Mouse (Mus musculus) frontal cortex, postnatal 25 days (tissue): ENCODE results near the gene Ank.

Experiments
- DNase-seq, 2 experiments: peaks; one replicate each; pipeline ENCODE4 v3.0.0; 2022; ENCODE audit warnings: low spot score in 2 of 2

The Ank gene

DNA sequence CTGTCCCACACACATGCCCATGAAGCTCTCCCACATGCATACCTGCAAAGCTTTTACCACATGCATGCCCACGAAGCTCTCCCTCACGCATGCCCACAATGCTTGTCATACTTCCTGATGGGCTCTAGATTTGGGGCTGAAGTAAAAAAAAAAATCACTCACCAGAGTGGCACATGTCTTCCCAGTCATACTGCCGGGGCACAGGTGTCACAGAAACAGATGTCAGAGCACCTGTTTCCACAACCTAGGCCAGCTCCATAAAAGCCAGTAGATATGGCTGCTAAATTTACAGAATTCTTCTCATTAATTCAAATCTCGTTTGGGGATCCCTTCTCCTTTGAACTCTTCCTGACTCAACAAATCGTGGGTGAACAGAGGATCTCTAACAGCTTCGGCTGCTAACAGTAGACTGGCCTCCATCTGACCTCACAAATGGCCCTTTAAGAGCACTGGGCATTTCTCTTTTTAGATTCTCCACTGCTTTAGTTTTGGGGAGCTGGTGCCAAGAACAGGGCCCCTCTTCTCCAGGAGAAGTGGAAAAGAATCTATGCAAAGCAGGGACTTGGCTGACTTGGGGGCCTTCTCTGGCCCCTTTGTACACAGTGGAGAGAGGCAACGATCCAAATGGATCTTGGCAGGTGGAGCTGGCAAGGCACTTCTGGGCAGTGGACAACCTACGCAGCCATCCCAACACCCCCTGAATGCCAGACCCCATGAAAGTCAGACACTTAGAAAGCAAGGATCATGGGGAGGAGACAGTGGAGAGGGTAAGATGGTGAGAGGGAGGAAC lies 108.7 kb downstream of the Ank start:
- DNase-seq, result no peak

DNA sequence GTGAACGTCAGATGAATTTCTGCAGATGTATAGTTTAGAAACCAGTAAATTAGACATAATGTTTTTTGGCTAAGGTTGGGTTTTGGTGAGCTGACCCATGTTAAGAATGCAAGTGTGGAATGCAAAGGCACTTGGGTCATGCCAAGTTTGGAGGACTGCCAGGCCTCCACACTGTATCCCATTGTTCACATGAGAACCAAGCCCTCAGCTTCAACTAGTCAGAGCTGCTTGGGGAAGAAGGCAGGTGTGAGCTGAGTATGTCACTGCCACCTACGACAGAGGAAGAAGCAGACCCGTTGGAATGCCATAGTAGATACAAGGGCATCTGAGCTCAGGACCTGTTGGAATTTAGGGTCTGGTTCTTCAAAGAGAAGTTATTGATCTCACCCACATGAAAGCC lies 109.5 kb downstream of the Ank start:
- DNase-seq, result no peak

DNA sequence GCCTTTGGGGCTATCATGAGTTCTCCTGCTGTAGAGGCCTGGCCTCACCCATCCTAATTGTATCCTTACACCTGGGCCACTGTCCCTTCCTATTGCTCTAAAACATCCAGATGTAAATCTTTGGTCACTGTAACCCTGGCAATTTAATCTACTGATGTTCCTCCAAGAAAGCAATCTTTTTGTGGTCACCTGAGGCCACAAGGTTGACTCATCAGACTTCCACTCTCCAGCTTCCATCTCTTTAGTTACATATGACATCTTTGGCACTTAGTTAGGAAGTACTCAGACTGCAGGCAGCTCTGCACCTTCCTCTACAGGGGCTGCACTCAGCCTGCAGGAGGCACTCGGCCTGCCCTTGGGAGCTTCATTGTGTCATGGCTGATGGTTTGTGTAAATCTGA lies 110.4 kb downstream of the Ank start:
- DNase-seq, result no peak

DNA sequence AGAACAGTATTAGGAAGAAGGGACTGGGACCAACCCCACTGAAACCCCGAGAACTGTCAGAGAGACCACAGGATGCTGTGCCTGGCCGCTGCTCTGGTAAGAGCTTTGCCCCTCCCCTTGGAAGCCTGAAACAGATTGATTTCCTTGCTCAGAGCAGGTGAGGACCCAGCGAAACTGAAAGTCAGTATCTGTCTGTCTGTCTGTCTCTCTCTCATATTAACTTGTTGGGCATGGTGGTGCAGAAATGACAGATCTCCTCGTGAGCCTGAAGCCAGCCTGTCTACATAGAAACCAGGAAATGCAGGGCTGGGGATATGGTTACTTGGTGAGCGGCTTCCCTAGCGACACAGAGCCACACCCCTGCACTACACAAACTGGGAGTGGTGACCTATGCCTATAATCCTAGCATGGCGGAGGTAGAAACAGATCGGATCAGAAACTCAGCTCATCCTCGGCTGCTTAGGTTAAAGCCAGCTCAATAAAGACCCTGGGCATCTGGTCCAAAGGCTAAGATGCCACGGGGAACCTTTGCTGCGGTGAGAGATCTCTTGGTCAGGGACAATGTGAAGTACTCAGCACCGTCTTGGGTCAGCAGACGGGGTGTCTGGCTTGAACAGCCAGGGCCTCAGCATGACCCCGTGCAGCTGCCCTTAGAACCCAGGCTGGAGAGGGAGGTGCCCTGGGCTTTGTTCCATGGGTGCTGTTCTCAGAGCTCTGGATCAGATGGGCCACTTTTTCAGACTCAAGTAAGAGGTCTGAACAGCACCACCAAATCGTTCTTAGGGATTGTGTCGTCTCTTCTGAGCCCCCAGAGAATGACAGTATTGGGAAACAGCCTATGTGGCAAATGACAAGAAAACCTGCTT lies 111.7 kb downstream of the Ank start:
- no peak for DNase-seq

DNA sequence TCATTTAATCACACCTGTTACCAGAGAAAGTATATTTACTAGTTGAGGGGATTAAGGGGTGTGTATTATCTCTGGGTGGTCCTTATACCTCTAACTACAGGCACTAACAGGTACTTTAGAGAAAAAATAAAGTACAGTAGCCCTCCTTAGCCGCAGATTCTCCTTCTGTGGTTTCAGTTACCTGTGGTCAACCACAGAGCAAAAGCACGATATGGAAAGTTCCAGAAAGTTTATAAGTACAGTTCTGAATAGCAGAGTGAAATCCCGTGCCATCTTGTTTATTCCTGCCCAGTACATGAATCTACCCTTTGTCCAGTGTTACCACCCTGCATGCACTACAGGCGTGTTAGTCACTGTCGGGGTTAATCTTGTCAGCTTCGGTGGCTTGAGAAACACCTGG lies 112.4 kb downstream of the Ank start:
- no peak for DNase-seq

DNA sequence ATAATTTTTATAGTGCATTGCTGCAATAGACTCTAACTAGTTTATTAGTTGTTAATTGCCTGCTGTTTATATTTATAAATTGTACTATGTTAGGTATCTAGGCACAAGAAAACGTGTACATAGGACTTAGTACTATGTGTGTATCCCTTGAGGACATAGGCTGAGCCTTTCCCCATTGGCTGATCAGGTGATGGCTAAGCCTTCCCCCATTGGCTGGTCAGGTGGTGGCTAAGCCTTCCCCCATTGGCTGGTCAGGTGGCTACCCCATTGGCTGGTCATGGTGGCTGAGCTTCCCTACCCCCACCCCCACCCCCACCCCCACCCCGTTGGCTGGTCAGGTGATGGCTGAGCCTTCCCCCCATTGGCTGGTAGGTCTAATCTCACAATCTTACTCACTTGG lies 113.4 kb downstream of the Ank start:
- DNase-seq, result no peak

DNA sequence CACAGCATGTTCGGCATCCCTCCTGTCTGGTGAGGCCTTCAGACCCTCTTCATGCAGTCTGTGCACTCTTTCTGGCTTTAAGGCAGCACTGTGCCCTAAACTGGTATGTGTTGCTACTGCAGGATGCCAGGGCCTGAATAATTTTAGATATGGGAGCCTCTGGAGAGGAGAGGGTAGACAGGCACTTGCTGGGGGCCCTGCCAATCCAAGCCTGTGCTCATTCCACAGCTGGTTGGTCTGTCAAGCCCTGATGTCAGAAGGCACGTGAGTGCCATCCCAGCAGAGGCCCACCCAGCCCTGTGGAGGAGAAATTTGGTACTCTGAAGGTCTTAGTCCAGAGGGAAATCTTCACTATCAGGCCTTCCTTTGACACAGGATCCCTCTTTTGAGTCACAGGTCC lies 114.3 kb downstream of the Ank start:
- DNase-seq, result no peak

DNA sequence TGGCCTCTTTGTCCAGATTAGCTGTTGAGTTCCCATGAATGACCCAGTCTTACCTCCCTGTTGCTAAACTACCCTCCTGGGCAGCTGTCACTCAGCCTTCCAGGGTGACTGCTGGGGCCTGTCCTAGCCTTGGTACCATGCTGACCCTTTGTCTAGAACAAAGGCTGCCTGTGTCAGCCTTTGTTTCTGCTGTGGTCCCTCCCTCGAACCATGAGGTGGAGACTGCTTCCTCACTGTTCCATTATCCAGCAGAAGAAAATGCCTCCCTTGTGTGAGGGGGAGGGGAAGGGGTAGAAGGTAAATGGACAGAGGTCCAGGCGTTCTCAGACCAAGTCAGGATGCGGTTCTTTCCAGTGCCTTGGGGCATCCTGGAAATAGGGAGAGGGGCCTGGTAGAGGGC lies 115.2 kb downstream of the Ank start:
- no peak for DNase-seq

DNA sequence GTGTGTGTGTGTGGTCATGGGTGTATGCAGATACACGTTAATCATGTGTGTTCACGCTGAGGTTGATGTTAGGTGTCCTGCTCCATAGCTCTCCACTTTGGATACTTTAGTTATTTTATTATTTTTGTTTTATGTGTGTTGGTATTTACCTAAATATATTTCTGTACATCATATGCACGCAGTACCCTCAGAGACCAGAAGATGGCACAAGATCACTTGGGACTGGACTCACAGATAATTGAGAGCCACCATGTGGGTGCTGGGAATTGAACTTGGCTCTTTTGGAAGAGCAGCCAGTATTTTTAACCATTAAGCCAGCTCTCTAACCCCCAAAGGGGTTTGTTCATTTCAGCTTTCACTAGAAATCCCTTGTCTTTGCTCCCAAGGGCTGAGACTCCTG lies 116.0 kb downstream of the Ank start:
- DNase-seq, result no peak

DNA sequence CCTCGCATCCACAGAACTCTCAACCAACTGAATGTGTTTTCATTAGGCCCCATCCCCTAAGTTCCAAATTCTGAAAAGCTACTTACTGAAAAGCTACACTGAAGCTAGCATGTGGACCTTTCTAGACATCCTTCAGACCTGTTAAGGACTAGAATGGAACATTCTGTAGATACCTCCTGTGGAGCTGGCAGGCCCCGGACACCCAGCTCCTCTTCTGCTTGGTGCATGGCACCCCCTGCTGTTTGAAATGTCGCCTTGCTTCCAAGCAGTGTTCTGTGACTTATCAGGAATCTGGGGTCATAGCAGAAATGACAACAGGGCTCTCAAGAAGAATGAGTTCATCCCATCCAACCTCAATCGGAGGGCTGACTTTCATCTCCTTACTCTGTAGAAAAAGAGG lies 116.6 kb downstream of the Ank start:
- DNase-seq, result no peak

DNA sequence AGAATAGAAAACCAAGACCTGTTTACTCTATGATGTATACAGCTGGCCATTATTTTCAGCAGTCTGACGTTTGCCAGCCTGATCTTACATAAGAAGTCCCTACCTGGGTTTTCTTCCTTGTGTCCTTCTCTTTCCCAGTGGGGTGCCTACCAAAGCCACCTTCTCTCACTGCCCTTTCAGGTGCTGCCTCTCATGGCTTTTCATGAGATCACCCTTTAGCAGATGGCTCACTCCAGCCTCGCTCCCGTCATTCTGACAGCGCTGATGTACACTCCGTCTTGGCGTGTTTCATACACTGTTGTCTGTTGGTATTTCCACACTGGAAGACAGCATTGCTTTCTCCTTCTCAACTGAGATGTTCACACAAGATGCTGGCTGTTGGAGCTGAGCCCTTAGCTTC lies 117.1 kb downstream of the Ank start:
- no peak for DNase-seq

DNA sequence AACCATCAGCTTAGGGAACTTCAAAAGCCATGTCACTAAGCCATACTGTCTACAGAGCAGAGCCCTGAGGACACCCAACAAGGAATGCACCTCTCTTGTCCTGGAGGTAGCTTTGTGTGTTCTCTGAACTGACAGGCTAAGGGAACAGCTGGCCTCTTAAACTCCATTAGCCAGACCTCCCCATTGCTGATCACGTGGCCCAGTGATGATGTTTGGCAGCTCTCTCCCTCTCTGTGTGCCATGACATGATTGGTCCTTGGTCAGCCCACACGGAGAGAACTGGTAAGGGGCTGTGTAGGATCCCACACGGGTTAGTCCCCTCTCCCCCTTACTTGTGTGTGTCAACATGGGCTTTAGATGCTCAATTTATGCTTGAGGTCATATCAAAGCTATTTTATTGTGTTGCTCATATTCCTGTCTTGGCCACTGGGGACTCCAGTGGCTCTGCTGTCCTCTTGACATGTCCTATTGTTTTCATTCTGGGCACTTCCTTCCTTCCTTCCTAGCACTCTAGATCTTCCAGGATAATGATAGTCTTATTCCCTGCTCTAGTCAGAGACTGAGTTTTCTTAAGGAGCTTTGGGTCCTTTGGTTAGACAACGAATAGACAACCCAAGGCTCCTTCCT lies 119.1 kb downstream of the Ank start:
- no peak for DNase-seq

DNA sequence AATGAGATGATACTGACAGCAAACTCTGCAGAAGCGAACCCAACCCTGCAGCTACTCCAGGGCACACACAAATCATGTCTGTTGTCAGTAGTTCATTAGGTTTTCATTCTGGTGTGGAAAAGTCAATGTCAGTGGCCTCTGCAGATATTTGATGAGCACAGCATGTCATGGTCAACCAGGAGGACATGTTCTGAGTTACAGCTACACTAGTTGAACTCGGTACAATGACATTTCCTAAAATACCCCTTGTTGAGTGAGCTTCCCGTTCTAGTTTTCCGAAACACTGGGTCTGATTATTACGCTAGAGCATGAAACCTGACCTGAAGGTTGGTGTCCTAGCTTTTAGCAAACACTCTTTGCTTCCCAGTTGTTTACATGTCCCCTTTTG lies 119.6 kb downstream of the Ank start:
- DNase-seq, result no peak

DNA sequence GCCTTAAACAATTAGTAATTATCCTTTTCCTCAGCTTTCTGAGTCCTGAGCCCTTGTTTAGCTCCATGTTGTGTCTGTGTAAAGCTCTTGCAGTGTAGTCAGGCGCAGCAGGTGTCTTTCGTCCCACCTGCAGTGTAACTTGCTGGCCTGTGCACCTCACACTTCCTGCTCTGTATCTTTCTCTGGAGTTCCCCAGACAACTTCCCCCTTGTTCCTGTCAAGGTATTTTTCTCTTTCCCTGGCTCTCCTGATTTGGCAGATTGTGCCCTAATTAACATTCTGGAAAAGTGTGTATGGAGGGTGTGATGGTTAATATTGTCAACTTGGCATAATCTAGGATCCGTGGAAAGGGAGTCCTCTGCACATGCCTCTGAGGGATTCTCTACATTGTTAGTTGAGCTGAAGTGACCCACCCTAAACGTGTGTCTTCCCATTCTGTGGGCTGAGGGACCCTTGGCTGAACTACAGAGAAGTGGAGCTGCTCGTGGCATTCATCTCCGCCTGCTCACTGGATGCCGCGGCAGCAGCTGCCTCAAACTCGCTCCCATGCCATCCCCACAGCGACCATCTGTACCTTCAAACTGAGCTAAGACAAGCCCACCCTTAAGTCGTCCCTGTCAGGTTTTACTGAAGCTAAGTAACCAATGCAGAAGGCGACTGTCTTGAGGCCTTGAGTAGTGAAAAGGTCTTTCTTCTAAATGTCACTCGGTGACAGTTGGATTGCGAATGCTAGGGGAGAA lies 121.8 kb downstream of the Ank start:
- no peak for DNase-seq

DNA sequence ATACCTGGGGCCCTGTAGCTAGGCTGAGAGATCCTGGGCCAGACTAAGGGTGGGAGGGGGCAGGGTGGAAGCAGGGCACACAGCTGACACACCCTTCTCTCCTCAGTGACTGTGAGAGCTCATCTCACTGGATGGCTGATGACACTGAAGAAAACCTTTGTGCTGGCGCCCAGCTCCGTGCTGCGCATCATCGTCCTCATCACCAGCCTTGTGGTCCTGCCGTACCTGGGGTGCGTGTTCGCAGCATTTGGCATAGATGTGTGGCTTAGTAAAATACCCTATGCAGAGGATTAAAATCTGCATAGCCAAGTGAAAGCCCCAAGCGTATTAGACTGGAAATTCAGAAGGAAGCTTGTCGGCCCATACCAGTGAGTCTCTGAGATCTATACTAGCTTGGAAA lies 124.3 kb downstream of the Ank start:
- DNase-seq, result no peak

DNA sequence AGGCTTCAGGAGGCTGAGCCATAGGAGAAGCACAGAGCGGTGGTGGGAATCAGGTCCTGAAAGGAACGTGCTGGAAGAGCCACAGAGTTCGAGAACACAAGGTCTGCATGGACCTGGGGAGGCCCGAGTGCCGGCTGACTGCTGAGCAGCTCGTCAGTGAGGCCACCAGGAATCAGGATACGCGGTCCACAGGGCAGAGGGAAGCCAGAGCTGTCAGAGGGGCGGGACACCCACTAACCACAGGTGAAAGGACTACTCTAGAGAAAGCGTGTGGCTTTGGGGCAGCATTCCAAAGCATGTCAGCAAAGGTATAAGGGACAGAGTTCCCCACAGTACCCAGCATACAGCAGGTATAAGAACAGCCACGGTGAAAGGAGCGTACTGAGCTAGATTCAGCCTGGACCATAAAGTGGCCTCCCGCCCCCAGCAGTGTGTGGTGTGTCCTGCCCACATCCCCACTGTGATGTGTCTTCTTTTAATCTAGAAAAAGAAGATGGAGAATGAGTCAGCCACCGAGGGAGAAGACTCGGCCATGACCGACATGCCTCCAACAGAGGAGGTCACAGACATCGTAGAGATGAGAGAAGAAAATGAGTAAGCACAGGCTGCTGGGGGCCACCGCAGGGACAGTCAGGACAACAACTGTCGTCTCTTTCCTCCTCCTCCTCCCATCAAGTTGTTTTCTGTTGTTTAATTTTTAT lies 126.3 kb downstream of the Ank start:
- DNase-seq, result no peak

DNA sequence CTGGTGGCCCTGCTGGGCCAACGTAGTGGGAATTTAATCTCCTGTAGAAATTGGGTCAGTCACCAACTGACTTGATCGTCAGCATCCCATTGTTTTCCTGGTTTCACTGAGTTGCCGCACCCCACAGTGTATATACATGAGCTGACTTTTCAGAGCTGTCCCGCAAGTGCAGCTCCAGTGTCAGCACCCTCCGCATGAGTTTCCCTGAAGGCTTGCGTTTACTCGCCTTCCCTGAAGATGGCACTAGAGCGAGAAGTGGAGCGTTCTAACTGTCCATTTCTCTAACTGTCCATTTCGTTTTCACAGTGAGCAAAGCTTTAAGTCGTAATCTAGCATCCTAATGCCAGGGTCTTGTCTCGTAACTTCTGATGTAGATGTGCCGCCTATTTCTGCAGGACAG lies 127.2 kb downstream of the Ank start:
- DNase-seq, result no peak

DNA sequence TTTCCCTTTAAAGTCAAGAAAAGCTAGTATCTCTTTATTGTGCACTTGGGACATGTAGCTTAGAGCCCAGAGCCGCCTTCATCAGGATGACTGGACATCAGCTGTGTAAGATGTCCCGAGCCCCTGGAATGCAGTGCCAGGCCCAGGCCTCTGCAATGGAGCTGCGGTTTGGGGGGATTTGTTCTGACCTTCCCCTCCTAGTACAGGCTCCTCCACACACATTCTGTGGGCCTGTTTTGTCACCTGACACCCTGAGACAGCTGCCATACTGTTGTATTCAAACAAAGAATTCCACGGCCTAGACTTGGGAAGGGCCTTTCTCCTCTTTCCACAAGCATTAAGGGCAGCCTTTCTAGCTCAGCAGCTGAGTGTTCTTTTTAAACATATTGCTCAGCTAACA lies 128.5 kb downstream of the Ank start:
- DNase-seq, result no peak

DNA sequence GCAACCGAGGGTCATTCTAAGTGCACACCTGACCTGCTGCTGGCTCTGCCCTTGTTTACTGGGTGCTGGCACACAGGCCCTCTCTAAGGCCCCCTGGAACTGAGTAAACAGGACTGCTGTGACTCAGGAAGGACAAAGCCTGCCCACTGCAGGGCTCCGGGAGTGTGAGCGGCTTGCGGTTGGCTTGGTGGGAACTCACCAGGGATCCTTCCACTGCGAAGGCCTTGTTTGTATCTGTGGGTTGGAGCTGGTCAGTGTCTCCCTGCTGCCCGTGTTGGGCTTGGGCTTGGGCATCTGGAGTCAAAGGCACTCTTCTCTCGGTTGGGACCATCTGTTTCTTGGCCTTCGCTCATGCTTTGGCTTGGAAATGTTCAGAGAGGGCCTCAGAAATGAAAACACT lies 129.1 kb downstream of the Ank start:
- no peak for DNase-seq

DNA sequence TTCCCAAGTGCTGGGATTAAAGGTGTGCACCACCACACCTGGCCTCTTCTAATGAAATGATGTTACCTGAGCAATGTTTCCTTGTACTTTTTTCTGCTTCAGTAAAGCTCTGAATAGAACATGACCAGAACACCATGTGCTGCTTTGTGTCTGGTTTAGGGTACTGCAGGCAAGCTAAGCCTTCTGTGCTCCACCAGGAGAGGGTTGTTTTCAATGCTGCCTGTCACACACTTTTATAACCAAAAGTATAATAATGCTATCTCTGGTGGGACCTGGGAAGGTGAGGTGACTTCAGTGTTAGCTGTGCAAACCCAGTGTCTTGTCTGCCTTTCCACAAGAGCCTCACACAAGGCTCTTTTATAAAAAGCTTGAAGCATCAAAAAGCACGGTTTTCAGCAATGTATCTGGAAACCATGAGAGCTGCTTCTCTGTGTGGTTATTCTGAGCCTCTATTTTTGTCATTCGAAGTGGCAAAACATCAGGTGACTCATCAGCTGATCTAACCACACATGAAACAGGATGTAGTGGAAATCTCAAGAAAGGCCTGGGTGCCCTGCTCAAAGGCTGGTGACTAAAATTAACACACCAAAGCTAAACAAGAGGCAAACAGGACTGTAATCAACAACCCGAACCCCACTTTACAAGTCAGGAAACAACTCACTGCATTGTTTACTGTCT lies 130.1 kb downstream of the Ank start:
- no peak for DNase-seq

DNA sequence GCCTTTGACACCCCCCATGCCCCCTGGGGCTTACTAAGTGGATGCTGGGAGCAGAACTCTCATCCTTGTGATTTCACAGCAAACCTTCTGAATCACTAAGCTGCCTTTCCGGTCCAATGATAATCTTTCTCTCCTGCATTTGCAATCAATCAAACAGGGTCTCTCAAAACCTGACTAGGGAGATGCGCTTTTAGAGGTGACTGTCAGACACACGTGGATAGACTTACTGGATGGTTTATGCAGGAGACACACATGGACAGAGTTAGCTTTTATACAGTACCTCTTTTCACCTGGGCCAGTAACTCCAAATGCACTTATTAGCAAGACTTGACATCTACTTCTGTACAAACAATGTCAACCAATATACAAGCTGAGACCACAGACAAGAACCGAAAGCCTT lies 131.0 kb downstream of the Ank start:
- no peak for DNase-seq
